Mouse (Mus musculus) myocyte (in vitro differentiated cells): ENCODE results near the gene Ppig.

Experiments
- E2F4 ChIP-seq: IDR thresholded peaks from one replicate; pipeline ENCODE4 v1.6.1; 2011; ENCODE audit warnings: mild to moderate bottlenecking, control low read depth, moderate library complexity; ENCODE audit not compliant: insufficient read depth
- MAX ChIP-seq: IDR thresholded peaks from one replicate; pipeline ENCODE4 v1.6.1; 2011; ENCODE audit warnings: low read depth, mild to moderate bottlenecking, control low read depth
- MYOD1 ChIP-seq, 3 experiments: IDR thresholded peaks; one replicate each; pipeline ENCODE4 v1.6.1; 2011; ENCODE audit warnings: control low read depth in 2 of 3, low read depth in 2 of 3, mild to moderate bottlenecking in 2 of 3, moderate library complexity in 1 of 3; ENCODE audit not compliant: insufficient read length in 2 of 3, control insufficient read depth in 1 of 3
- POLR2A ChIP-seq: IDR thresholded peaks from one replicate; pipeline ENCODE4 v1.6.1; 2011; ENCODE audit warnings: low read depth, mild to moderate bottlenecking, control low read depth, moderate library complexity; ENCODE audit not compliant: insufficient read length
- POLR2AphosphoS2 ChIP-seq: IDR thresholded peaks from one replicate; pipeline ENCODE4 v1.6.1; 2011; ENCODE audit warnings: low read depth, control low read depth; ENCODE audit not compliant: insufficient read length
- SRF ChIP-seq: IDR thresholded peaks from one replicate; pipeline ENCODE4 v1.6.1; 2011; ENCODE audit warnings: low read depth; ENCODE audit not compliant: control insufficient read depth, insufficient read length
- TCF12 ChIP-seq: IDR thresholded peaks from one replicate; pipeline ENCODE4 v1.6.1; 2011; ENCODE audit warnings: mild to moderate bottlenecking, control low read depth; ENCODE audit not compliant: poor library complexity, insufficient read depth, severe bottlenecking
- USF1 ChIP-seq: IDR thresholded peaks from one replicate; pipeline ENCODE4 v1.6.1; 2011; ENCODE audit warnings: low read depth, mild to moderate bottlenecking, control low read depth, moderate library complexity

- no peak for TF ChIP-seq POLR2A
- no peak for TF ChIP-seq MYOD1 (IDR thresholded peaks at IDR 0.05; ENCODE audit: control insufficient read depth in 1 of 3, insufficient read length in 2 of 3, low read depth in 2 of 3)
- TF ChIP-seq MAX: no peak
- TF ChIP-seq SRF: no peak
- no peak for TF ChIP-seq POLR2AphosphoS2
- no peak for TF ChIP-seq E2F4
- TF ChIP-seq USF1: no peak
- no peak for TF ChIP-seq TCF12
Observed at GRCm38 (mm10) chr2:69693501-69693900, 28.8 kb upstream of the Ppig start.
